Mouse (Mus musculus): ENCODE measurements around the gene Gzmf. TPM values are rescaled to one million over a fixed set of nuclear protein-coding genes. Genes with fewer than 3 reads are reported as not detected.

Gzmf gene
- polyA plus RNA-seq (2012; rRNA removed), result not detected in 2 replicates

GRCm38 (mm10) chr14:56211317-56211716, at the start of gene Gzmf:
Gene Gzmf, minus strand, starts transcription at chr14:56211417.

GRCm38 (mm10) chr14:56234556-56234955, 23.3 kb upstream of the Gzmf start, which contains the start of gene Gzmc:
Gene Gzmc, minus strand, starts transcription at chr14:56234656.

GRCm38 (mm10) chr14:56174499-56174898, 36.7 kb downstream of the Gzmf start, which contains the start of gene Gzmn:
Gene Gzmn, minus strand, starts transcription at chr14:56174599.

GRCm38 (mm10) chr14:56159479-56159878, 51.7 kb downstream of the Gzmf start, which contains the start of gene Gzmg:
Gene Gzmg, minus strand, starts transcription at chr14:56159579.

Other genes with a start within 250 kb of the Gzmf start
- gene Mcpt1, start 193.4 kb downstream of the Gzmf start, polyA plus RNA-seq (2012; rRNA removed), result not detected in 2 replicates
- not detected in 2 replicates for gene Mcpt9, start 180.9 kb downstream of the Gzmf start, polyA plus RNA-seq (2012; rRNA removed)
- not detected in 2 replicates for gene Mcpt2, start 169.4 kb downstream of the Gzmf start, polyA plus RNA-seq (2012; rRNA removed)
- gene Mcpt4, start 149.1 kb downstream of the Gzmf start, polyA plus RNA-seq (2012; rRNA removed), result 0.23 and 0.70 TPM in 2 replicates
- not detected in 2 replicates for gene Mcpt8, start 126.1 kb downstream of the Gzmf start, polyA plus RNA-seq (2012; rRNA removed)
- gene Ctsg, start 108.8 kb downstream of the Gzmf start, polyA plus RNA-seq (2012; rRNA removed), result 0.13 and 0.25 TPM in 2 replicates
- not detected in 2 replicates for gene Gzme, start 90.8 kb downstream of the Gzmf start, polyA plus RNA-seq (2012; rRNA removed)
- not detected in 2 replicates for gene Gzmd, start 78.8 kb downstream of the Gzmf start, polyA plus RNA-seq (2012; rRNA removed)
- gene Gzmg, start 51.8 kb downstream of the Gzmf start, polyA plus RNA-seq (2012; rRNA removed), result not detected in 2 replicates
- not detected in 2 replicates for gene Gzmn, start 36.8 kb downstream of the Gzmf start, polyA plus RNA-seq (2012; rRNA removed)
- not detected in 2 replicates for gene Gzmc, start 23.2 kb upstream of the Gzmf start, polyA plus RNA-seq (2012; rRNA removed)
- 0.05 TPM in 1 of 2 replicates, not detected in the other for gene Gzmb, start 50.8 kb upstream of the Gzmf start, polyA plus RNA-seq (2012; rRNA removed)
- 0.23 and 0.25 TPM in 2 replicates for gene Atp12a, start 153.7 kb upstream of the Gzmf start, polyA plus RNA-seq (2012; rRNA removed)
- gene Rnf17, start 191.2 kb upstream of the Gzmf start, polyA plus RNA-seq (2012; rRNA removed), result 0.49 and 0.56 TPM in 2 replicates

Measured in central nervous system, embryonic 18 days (tissue).